Mouse (Mus musculus) adrenal gland, adult 2 months (tissue): ENCODE data around the gene Ly6g6c. TPM values are rescaled to one million over a fixed set of nuclear protein-coding genes. Genes with fewer than 3 reads are reported as not detected.
A peak's percentile ranks its signal among the peaks of the same experiment; 100 is the strongest.

ENCODE experiments used
- DNase-seq: peaks from one replicate; pipeline ENCODE4 v3.0.0; 2021
- polyA plus RNA-seq: library from polyadenylated mRNA; depleted of rRNA; stranded (reverse); fragments of >200 nt; gene quantifications from 2 replicates; pipeline ENCODE4 v1.2.3, GENCODE M21; 2012
- total RNA-seq, 2 experiments: library from RNA; stranded (reverse); gene quantifications; 2 replicates each; pipeline ENCODE4 v1.2.3; 2021

Gene Ly6g6c
- total and polyA plus RNA-seq, 3 experiments = not detected

DNA sequence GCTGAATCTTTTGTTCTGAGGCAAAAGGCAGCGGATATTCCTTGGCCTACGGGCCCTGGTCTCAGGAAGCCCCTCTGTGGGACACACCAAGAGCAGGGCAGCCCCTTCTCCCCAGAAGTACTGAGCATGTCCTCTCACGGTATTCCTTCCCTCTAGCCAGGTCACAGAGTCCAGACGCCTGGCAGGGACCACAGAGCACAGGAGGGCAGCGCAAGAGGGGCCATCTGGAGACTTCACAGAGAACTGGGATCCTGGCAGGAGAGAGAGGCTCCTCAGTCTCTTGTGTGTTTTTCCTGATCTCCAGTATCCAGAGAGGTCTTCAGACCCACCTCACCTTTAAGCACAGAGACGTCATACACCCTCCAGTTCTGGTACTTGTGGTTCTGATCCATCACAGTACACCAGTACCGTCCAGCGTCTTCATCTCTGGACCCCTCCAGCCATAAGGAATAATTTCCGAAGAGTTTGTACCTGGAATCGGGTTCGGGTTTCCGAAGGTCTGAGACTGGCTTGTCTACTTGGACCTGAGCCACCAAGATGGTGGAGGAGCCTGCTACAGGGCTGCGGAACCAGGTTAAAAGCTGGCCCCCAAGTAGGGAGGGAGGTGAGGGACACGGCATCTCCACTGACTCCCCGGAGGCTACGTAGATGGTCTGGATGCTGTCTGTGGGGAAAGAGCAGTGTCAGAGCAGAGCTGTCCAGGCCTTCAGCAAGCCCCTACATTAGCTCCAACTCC lies 17.8 kb downstream of the Ly6g6c start:
- no peak for DNase-seq

DNA sequence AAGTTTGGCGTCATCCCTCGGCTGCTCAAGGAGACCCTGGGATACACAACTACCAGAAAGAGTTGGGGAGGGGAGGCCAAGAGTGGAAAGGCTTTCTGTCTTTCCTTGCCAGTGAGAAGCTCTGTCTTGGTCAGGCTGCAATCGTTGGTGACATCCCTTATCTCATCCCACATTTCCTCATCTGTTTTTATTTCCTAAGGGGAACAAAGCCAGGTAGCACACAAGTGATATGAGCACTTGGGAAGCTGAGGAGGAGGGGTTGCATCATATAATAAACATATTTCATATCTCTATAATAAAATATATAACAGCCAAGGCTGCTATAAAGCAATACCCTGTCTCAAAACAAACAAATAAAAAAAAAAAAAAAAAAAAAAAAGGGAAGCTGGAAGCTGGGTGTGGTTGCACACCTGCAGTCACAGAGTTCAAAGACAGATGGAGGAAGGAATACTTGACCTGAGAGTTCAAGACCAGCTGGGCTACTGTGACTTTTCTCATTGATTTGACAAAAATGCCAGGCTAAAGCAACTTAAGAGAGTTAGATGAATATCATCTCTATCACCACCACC lies 18.8 kb downstream of the Ly6g6c start:
- DNase-seq = no peak

DNA sequence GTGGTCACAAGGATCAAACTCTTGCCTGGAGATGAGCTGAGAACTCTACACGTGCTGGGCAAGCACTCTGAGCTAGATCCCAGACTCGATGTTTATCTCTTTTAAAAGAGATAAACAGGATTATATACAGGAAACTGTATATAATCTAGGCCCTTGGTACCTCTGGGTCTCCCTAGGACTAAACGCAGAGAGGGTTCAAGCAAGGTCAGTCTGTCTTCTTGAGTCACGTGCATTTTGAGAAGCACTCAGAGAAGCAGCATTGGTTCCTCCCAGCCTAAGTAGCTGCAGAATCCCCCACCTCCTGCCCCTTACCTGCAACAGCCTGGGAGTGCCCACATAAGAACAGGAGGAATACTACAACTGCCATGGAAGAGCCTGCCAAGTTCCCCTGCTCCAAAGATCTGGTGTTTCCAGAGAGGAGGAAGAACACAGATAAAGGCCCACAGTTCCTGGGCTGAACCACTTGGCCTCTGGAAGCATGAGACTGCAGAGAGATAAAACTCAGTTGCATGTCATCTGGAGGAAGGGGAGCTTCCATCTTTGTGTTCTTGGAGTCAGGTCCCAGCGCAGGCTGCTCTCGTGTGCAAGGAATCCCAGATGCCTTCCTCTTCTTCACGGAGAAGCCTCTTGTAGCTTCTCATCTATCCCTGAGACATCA lies 20.1 kb downstream of the Ly6g6c start, which contains the start of gene Ly6g6f:
Gene Ly6g6f, minus strand, starts transcription at position 403 of the 658 bp plus-strand sequence.
- DNase-seq = no peak

DNA sequence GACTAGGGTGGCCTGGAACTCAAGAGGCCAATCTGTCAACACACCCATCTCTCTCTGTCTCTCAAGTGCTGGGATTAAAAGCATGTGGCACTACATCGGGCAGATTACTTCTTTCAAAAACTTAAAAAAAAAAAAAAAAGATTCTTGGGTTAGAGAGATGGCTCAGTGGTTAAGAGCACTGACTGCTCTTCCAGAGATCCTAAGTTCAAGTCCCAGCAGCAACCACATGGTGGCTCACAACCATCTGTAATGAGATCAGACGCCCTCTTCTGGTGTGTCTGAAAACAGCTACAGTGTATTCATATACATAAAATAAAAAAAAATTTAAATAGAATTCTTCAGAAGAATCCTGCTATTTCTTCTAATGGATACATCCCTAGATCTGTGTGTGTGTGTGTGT lies 23.0 kb downstream of the Ly6g6c start:
- DNase-seq = no peak

DNA sequence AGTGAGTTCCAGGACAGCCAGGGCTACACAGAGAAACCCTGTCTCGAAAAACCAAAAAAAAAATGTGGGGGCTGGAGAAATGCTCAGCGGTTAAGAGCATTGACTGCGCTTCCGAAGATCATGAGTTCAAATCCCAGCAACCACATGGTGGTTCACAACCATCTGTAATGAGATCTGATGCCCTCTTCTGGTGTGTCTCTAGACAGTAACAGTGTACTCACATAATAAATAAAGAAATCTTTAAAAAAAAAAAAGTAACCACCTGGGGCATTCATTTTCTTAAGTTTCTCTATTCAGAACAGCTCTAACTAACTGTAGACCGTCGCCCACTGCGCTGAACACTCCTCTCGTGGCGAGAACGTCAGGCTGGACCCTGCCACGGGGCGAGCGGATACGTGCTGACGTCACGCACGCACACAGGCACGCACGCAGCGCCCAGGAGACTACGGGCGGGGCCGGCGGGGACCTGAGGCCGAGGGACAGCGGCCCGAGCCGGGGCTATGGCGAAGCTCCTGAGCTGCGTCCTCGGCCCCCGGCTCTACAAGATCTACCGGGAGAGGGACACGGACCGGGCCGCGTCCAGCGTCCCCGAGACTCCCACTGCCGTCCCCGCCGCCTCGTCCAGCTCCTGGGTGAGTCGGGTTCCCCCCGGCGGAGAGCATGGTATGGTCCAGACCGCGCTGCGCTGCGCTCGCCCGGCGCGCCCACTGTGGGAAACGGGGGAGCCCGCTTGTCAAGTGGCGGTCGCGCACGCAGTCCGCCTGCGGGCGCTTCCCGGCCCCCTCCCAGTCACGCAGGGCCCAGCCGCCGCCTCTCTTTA lies 23.8 kb downstream of the Ly6g6c start, which contains the start of gene Abhd16a:
Gene Abhd16a, plus strand, starts transcription at position 439 of the 820 bp plus-strand sequence.
- peak; percentile 96 for DNase-seq

DNA sequence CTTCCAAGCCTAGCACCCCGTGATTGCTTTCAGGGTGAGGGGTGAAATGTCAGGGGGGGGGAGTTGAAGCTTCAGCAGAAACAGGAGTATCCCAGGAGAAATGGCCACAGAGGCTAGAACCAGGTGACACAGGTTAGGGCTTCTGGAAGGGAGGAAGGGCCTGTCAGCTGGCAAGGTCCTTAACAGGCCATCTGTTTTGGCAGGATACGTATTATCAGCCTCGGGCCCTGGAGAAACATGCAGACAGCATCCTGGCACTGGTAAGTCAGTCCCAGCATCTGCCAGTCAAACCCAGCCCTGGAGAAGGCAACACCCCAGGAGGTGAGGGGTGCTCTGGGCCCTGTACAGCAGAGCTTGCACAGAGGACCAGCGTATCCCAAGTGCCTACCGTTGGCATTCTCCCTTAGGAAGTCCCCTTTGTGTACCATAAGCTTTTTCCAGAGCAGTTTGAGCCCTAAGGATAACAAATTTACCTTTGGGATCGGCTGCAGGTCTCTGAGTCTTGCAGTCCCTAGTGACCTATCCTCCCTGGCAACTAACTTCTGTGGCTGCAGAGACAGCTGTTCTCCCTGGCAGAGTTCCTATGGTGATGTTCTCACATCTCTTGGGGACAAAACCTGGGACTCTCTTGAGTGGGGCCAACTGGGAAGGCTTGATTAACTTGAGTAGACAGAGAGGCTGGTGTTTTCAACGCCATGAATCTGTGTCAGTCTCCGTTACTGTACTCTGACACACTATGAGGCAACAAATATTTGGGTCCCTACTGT lies 25.2 kb downstream of the Ly6g6c start:
- DNase-seq = peak; percentile 40

DNA sequence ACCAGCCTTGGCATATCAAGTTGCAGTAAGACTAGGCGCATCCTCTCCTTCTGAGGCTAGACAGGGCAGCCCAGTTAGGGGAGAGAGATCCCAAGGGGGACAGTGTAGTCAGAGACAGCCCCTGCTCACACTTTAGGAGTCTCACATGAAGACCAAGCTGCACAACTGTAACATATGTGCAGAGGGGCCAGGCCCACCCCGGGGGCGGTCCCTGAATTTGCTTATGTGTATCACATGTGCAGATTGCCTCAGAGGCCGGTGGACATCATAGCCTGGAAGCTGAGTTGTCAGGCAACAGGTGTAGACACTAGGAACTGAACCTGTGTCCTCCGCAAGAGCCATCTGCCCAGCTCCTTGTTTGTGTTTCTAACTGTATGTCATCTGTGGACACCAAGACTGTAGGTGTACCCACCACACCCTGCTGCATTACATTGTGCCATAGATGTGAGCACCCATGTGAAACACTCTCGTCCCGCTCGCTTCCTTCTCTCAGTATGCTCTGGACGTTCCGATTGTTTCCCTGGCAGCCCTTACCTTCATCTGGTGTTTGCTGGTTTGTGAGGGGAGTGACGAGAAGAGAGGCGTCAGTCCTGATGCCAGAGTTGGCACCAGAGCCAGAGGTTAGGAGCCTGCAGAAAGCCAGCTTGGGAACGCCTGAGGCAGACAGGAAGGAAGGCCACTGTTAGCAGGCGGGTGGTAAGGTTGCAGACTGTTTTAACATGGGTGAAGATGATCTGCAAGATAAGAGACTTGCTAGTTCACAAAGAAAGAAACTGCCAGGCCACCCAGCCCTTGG lies 27.4 kb downstream of the Ly6g6c start:
- no peak for DNase-seq

DNA sequence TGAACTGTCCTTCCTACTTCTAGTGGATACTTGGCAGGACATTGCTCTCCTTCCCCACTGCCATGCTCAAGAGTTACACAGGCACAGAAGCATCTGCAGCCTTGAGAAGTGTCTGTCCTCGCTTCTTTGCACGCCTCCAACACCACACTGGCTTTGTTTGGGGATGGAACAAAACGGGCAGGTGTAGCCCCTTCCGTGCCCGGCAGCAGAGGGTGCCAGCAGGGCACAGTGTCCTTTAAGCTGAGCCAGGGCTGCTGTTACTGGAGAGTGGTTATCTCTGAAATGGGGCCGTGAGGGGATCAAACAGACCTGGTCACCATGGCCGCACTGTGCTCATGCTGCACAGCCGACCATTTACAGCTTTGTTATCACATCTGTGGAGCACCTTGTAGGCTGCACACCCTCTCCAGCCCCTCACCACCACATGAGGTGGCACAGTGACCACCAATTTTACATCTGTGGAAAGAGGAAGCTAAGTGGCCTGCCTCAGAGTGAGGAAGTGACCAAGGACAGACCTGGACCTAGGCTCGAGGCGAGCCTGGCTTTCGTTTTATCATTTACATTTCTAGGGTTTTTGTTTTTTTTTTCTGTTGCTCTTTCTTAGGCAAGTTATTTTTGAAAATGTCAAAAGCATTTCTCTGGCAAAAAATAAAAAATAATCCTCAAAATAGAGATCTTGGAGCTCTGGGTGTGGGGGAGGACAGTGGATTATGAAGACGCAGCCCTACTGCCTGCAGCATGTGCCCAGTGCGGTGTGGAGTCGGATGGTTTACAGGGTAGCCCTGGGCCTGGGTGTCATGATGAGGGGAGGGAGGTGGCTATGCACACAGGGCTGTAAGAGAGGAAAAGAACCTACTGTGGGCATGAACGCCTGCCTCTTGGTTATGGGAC lies 29.5 kb downstream of the Ly6g6c start:
- DNase-seq = no peak

DNA sequence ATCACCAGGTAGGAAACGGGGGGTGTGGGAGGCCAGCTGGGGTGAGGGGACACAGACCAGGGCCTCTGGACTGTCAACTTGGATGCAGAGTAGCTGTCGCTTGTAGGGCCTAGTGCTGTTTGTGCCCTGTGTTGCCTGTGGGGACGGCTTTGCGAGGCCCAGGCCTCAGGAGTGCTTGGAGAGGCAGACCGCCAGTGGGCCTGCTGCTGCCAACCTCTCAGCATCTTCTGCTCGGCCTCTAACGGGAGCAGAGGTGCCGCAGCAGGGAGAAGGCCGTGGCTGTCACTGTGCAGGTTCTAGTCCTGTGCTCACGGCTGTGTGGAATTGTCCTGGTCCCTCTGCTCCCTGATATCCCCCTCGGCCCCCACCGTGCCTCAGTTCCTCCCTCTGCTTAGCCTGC lies 31.4 kb downstream of the Ly6g6c start:
- DNase-seq = no peak

DNA sequence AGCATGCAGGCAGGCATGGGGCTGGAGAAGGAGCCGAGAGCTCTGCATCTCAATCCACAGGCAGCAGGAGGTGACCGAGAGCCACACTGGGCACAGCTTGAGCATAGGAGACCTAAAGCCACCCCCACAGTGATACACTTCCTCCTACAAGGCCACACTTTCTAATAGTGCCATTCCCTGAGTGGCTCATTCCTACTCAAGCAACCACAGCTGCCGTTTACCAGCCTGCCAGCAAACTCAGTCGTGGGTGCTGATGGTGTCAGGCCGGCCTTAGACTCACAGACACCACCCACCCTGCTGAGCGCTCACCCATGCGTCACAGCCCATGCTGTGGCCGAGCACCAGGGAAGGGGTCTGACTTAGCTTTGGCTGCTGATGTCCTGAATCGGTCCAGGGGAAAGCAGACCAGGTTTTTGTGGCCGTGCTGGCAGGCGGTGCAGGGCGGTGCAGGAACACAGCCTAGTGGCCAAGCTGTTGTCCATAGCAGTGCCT lies 32.0 kb downstream of the Ly6g6c start:
- no peak for DNase-seq

DNA sequence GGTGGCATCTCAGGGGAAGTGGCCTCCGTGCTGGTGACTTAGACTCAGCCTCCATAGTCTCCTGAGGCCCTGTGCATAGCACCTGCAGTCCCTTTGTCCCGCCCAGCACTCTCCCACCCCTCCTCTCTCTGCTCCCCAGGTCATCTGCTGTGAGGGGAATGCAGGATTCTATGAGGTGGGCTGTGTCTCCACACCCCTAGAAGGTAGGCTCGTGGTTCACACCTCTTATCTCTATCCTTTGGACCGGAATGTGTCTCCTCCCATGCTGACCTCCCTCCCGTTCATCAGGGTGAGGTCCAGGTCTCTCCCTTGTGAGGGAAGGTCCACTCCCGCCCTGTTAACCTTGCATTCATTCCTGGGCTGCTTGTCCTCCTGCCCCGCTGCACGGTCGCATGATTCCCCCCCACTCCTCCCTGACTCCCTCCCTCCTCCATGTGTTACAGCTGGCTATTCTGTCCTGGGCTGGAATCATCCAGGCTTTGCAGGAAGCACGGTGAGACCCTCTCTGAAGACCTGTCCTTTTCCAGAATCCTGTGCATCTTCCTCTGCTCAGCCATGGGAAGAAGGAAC lies 35.1 kb downstream of the Ly6g6c start:
- no peak for DNase-seq

DNA sequence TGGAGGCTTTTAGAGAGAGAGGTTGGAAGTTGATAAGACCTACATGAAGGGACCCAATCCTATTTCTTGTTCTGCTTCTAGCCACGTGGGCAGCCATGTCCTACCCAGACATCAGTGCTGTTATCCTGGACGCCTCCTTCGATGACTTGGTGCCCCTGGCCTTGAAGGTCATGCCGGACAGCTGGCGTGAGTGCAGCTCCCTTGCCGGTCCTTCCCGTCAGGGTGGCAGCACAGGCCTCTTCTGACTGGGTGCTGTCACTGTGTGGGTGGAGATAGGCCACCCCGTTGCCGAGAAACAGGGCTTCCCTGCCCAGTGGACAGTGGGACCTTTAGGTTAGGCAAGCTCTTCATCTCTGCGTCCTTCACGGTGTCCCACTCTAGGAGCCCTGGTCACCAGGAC lies 36.0 kb downstream of the Ly6g6c start:
- DNase-seq = peak; percentile 51

DNA sequence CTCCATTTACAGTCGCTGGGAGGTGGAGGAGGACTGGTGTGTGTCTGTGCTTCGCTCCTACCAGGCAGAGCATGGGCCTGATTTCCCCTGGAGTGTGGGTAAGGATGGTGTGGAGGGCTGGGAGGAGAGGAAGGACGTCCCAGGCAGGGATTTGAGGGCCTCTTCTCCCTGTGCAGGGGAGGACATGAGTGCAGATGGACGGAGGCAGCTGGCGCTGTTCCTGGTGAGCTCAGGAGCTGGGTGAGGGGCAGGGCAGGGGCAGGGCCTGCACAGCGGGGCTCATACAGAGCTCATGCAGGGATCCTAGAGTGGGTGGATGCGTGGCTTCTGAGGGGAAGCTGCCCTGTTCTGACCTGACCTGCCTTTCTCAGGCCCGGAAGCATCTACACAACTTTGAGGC lies 37.1 kb downstream of the Ly6g6c start:
- no peak for DNase-seq

DNA sequence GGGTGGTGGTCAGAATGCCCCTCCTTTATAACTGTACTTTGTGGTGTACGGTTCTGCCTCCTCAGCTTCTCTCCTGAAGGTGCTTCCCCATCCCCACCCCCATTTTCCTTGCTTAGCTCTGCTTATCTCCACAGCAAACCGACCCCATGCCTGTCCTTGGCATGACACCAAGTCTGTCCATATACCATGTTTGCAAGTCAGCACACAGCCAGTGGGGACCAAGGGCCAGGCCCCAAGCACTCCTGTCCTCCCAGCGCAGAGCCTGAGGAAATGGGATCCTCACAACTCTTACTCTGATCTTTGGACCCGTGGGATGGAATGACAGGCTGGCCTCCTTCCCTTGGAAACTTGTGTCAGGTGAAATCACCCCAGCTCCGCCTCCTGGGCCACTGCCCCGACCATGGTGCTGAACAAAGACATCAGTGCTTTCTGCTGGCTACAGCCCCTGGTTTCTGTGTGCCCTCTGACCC lies 38.1 kb downstream of the Ly6g6c start:
- DNase-seq = no peak

DNA sequence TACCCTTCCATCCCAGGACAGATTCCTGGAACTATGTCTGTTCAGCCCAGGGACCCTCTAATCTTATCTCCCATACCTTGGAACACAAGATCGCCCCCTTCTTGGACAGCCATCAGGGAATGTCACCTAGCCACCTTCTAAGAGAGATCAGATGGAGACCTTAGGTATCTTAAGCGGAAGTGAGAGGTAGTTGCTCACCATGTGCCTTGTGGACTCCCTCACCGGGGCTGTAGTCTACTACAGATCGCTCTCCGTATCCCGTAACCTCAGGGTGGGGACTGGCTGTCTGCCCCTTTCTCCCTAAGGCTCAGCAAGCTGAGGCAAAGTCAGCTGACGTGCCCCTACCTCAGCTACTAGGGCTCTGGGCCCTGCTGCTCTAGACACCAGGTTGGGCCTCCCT lies 38.9 kb downstream of the Ly6g6c start:
- no peak for DNase-seq

DNA sequence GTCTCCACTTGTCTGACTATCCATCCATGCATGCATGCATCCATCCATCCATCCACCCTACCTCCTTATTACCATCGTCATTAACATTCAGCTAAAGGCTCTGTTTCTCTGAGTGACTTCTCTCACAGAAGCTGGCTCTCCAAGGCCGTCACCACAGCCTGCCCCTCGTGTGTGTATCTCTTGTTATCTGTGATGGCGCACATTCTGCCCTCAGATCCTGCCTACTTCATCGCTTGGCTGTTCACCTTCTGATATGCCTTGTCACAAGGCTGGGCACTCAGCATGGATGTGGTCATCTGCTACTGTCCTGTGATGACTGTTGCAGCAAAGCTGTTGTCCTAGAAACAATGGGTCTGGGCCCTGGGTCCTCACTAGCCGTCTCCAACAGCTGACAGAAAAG lies 39.6 kb downstream of the Ly6g6c start:
- DNase-seq = no peak

DNA sequence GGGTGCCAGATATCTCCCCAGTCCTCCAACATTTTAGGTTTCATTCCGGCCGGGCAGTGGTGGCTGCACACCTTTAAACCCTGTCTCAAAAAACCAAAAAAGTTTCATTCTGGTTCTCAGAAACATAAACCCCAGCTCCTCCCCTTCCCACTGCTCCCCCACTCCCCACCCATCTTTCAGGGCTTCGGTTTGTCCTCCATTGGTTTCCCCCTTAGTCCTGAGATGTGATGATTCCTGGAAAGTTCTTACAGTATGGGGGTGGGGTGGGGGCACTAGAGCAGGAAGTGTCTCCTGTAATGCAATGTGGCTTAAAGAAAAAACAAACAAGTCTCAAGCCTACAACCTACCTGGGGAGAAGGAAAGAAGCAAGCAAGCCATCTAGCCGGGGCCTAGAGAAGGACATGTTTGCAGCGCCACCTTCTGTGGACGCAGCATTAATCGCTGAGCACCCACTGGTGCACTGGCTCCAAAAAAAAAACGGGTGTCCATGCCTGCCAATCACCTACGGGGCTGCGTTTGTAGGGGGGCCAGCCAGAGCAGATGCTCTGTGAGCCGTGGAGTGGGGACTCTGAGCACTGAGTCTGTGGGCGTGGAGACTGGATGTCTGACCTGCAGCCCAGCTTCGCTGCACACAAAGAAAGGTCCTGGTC lies 40.7 kb downstream of the Ly6g6c start:
- DNase-seq = no peak

DNA sequence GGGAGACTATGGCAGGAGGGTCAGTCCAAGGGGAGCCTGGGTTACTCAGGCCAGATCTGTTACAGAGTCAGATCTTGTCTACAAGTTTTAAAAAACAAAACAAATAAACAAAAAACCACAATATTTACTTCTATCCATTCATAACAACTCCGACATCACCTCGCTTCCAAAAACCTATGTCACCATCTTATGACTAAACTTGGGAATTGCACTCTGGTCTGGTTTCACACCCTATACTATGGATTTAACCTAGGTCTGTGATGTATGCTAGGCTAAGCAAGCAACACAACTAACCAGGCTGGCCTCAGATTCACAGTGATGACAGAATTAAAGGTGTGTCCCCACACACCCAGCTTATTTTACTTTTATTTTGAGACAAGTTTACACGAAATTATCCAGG lies 41.3 kb downstream of the Ly6g6c start:
- no peak for DNase-seq

DNA sequence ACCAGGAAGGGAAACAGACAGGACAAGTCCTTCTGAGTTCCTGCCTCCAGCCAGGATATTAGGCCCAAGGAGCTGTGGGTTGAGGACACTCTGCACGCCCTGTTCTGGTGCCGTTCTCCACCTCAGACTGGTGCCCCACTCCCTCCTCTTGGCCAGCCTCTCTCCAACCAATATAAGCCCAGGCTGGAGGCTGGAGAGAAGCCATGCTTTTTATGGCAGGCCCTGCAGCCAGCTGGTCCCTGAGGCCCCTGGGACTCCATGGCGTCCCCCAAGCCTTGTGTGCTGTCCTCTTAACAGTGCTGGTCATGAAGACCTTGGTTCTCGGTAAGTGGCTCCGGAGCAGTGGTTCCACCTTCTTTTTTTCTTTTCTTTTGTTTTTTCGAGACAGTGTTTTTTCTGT lies 42.9 kb downstream of the Ly6g6c start, which contains the start of gene Ly6g5c:
Gene Ly6g5c, plus strand, starts transcription at position 183 of the 400 bp plus-strand sequence.
- no peak for DNase-seq
